Mouse (Mus musculus): Measurements from ENCODE around the gene Sidt2.

Sidt2 gene

GRCm38 (mm10) chr9:45946182-45946871 is 8.7 kb downstream of the Sidt2 start:
- no peak for DNase-seq (ENCODE audit: low spot score)

- no peak for DNase-seq (ENCODE audit: low spot score)
Observed at GRCm38 (mm10) chr9:45945721-45946120, 9.3 kb downstream of the Sidt2 start.

- no peak for DNase-seq (ENCODE audit: low spot score)
Observed at GRCm38 (mm10) chr9:45944506-45945400, 10.3 kb downstream of the Sidt2 start.

- DNase-seq (ENCODE audit: low spot score): no peak
Observed at GRCm38 (mm10) chr9:45943628-45944505, 11.2 kb downstream of the Sidt2 start.

GRCm38 (mm10) chr9:45942916-45943315 is 12.1 kb downstream of the Sidt2 start:
- no peak for DNase-seq (ENCODE audit: low spot score)

GRCm38 (mm10) chr9:45942464-45942863 is 12.6 kb downstream of the Sidt2 start:
- no peak for DNase-seq (ENCODE audit: low spot score)

GRCm38 (mm10) chr9:45941329-45941888 is 13.6 kb downstream of the Sidt2 start:
- no peak for DNase-seq (ENCODE audit: low spot score)

- no peak for DNase-seq (ENCODE audit: low spot score)
Observed at GRCm38 (mm10) chr9:45939794-45940193, 15.3 kb downstream of the Sidt2 start.

GRCm38 (mm10) chr9:45938952-45939637 is 16.0 kb downstream of the Sidt2 start:
- DNase-seq (ENCODE audit: low spot score): no peak

- no peak for DNase-seq (ENCODE audit: low spot score)
Observed at GRCm38 (mm10) chr9:45938088-45938487, 17.0 kb downstream of the Sidt2 start.

GRCm38 (mm10) chr9:45936883-45937282 is 18.2 kb downstream of the Sidt2 start:
- DNase-seq (ENCODE audit: low spot score): peak; percentile 56

GRCm38 (mm10) chr9:45935628-45936210 is 19.3 kb downstream of the Sidt2 start, which contains the start of gene Tagln:
Gene Tagln, minus strand, starts transcription at chr9:45936058.
- DNase-seq (ENCODE audit: low spot score): no peak

- DNase-seq (ENCODE audit: low spot score): no peak
Observed at GRCm38 (mm10) chr9:45932571-45933415, 22.3 kb downstream of the Sidt2 start.

- DNase-seq (ENCODE audit: low spot score): no peak
Observed at GRCm38 (mm10) chr9:45931958-45932357, 23.1 kb downstream of the Sidt2 start.

GRCm38 (mm10) chr9:45929285-45929684 is 25.8 kb downstream of the Sidt2 start:
- no peak for DNase-seq (ENCODE audit: low spot score)

- DNase-seq (ENCODE audit: low spot score): peak; percentile 48
Observed at GRCm38 (mm10) chr9:45919895-45920294, 35.2 kb downstream of the Sidt2 start.

- peak; percentile 62 for DNase-seq (ENCODE audit: low spot score)
Observed at GRCm38 (mm10) chr9:45917041-45917934, 37.8 kb downstream of the Sidt2 start.

- no peak for DNase-seq (ENCODE audit: low spot score)
Observed at GRCm38 (mm10) chr9:45915659-45916058, 39.4 kb downstream of the Sidt2 start.

GRCm38 (mm10) chr9:45911673-45912072 is 43.4 kb downstream of the Sidt2 start:
- DNase-seq (ENCODE audit: low spot score): no peak

Data from ovary, adult 18-20 months (tissue).